Mouse (Mus musculus): Measurements from ENCODE around the gene Mlec. TPM values are rescaled to one million over a fixed set of nuclear protein-coding genes. Genes with fewer than 3 reads are reported as not detected.
"Not testable (repeated sequence)": the region's sequence is repeated elsewhere in the genome, so short reads cannot be mapped to it uniquely, and the experiment has no call there.

Mlec gene
- polyA plus RNA-seq, 1 experiment from 2014 or later = 68.9 TPM

- Histone ChIP-seq H3K4me2 (no peak overlapping the region), H3K9ac (ENCODE audit: low read depth, low read length) (no peak overlapping the region), H3K27me3 (ENCODE audit: control insufficient read depth, insufficient read depth, low read length) (no peaks in the 10 kb centered on the region), H3K27ac (ENCODE audit: low read depth, low read length) (peak overlapping the region; percentile 59; the same call in 1 of the 2 replicates), H3K4me1 (ENCODE audit: control insufficient read depth, insufficient read depth, low read length) (peaks cover 8% of the 10 kb centered on the region; the same call in 1 of the 2 replicates), H3K36me3 (ENCODE audit: control insufficient read depth, insufficient read depth, low read length) (no peaks in the 10 kb centered on the region), H3K9me3 (replicated peaks; ENCODE audit: control insufficient read depth, low read length) (no peaks in the 10 kb centered on the region), H3K4me3 (ENCODE audit: low read depth, low read length) (no peak overlapping the region)
- no peak for ATAC-seq (replicated peaks; ENCODE audit: insufficient number of reproducible peaks, low FRiP score, low TSS enrichment)
- WGBS (ENCODE audit: insufficient replicate concordance) = 80% methylated on average over 7 of the region's 7 CpGs
These were observed 8.8 kb upstream of the Mlec start for GRCm38 (mm10) chr5:115166815-115167194.

GRCm38 (mm10) chr5:115165895-115166814 is 8.2 kb upstream of the Mlec start:
- Histone ChIP-seq H3K4me1 (ENCODE audit: control insufficient read depth, insufficient read depth, low read length) (peaks cover 12% of the 10 kb centered on the region; the same call in 1 of the 2 replicates), H3K27ac (ENCODE audit: low read depth, low read length) (peak overlapping the region; percentile 59; the same call in 1 of the 2 replicates), H3K9me3 (replicated peaks; ENCODE audit: control insufficient read depth, low read length) (no peaks in the 10 kb centered on the region), H3K9ac (ENCODE audit: low read depth, low read length) (no peak overlapping the region; the same call in 1 of the 2 replicates), H3K36me3 (ENCODE audit: control insufficient read depth, insufficient read depth, low read length) (no peaks in the 10 kb centered on the region), H3K4me3 (ENCODE audit: low read depth, low read length) (no peak overlapping the region), H3K4me2 (no peak overlapping the region), H3K27me3 (ENCODE audit: control insufficient read depth, insufficient read depth, low read length) (no peaks in the 10 kb centered on the region)
- WGBS (ENCODE audit: insufficient replicate concordance) = 52% methylated on average over 11 of the region's 11 CpGs
- ATAC-seq (replicated peaks; ENCODE audit: insufficient number of reproducible peaks, low FRiP score, low TSS enrichment) = no peak

GRCm38 (mm10) chr5:115165351-115165750 is 7.4 kb upstream of the Mlec start:
- peaks cover 14% of the 10 kb centered on the region; the same call in 1 of the 2 replicates for H3K4me1 ChIP-seq (ENCODE audit: control insufficient read depth, insufficient read depth, low read length)
- H3K9ac ChIP-seq (ENCODE audit: low read depth, low read length) = no peak overlapping the region
- H3K27me3 ChIP-seq (ENCODE audit: control insufficient read depth, insufficient read depth, low read length) = no peaks in the 10 kb centered on the region
- no peaks in the 10 kb centered on the region for H3K36me3 ChIP-seq (ENCODE audit: control insufficient read depth, insufficient read depth, low read length)
- ATAC-seq (replicated peaks; ENCODE audit: insufficient number of reproducible peaks, low FRiP score, low TSS enrichment) = no peak
- H3K4me3 ChIP-seq (ENCODE audit: low read depth, low read length) = no peak overlapping the region
- no peak overlapping the region for H3K4me2 ChIP-seq
- H3K9me3 ChIP-seq (replicated peaks; ENCODE audit: control insufficient read depth, low read length) = no peaks in the 10 kb centered on the region
- WGBS (ENCODE audit: insufficient replicate concordance) = 53% methylated on average over 9 of the region's 9 CpGs
- no peak overlapping the region for H3K27ac ChIP-seq (ENCODE audit: low read depth, low read length)

- H3K4me3 ChIP-seq (ENCODE audit: low read depth, low read length); ATAC-seq (replicated peaks; ENCODE audit: insufficient number of reproducible peaks, low FRiP score, low TSS enrichment); H3K27me3 ChIP-seq (ENCODE audit: control insufficient read depth, insufficient read depth, low read length); H3K9me3 ChIP-seq (replicated peaks; ENCODE audit: control insufficient read depth, low read length); H3K27ac ChIP-seq (ENCODE audit: low read depth, low read length); H3K9ac ChIP-seq (ENCODE audit: low read depth, low read length); H3K4me2 ChIP-seq; H3K36me3 ChIP-seq (ENCODE audit: control insufficient read depth, insufficient read depth, low read length): not testable (repeated sequence)
- WGBS (ENCODE audit: insufficient replicate concordance) = 74% methylated on average over 4 of the region's 4 CpGs
- peaks cover 14% of the 10 kb centered on the region; the same call in 1 of the 2 replicates for H3K4me1 ChIP-seq (ENCODE audit: control insufficient read depth, insufficient read depth, low read length)
These were observed 6.5 kb upstream of the Mlec start for GRCm38 (mm10) chr5:115164446-115164845.

- no peaks in the 10 kb centered on the region for H3K36me3 ChIP-seq (ENCODE audit: control insufficient read depth, insufficient read depth, low read length)
- ATAC-seq (replicated peaks; ENCODE audit: insufficient number of reproducible peaks, low FRiP score, low TSS enrichment) = no peak
- WGBS (ENCODE audit: insufficient replicate concordance) = 38% methylated on average over 8 of the region's 8 CpGs
- H3K9me3 ChIP-seq (replicated peaks; ENCODE audit: control insufficient read depth, low read length) = no peaks in the 10 kb centered on the region
- peak overlapping the region; percentile 32; the same call in 1 of the 2 replicates for H3K4me2 ChIP-seq
- H3K4me3 ChIP-seq (ENCODE audit: low read depth, low read length) = no peak overlapping the region
- no peak overlapping the region for H3K27ac ChIP-seq (ENCODE audit: low read depth, low read length)
- H3K4me1 ChIP-seq (ENCODE audit: control insufficient read depth, insufficient read depth, low read length) = peaks cover 12% of the 10 kb centered on the region; the same call in 1 of the 2 replicates
- no peaks in the 10 kb centered on the region for H3K27me3 ChIP-seq (ENCODE audit: control insufficient read depth, insufficient read depth, low read length)
- no peak overlapping the region for H3K9ac ChIP-seq (ENCODE audit: low read depth, low read length)
These were observed 5.6 kb upstream of the Mlec start for GRCm38 (mm10) chr5:115163563-115163962.

GRCm38 (mm10) chr5:115161940-115162279 is 3.9 kb upstream of the Mlec start:
- not testable (repeated sequence) for H3K9me3 ChIP-seq (replicated peaks; ENCODE audit: control insufficient read depth, low read length); H3K27ac ChIP-seq (ENCODE audit: low read depth, low read length); H3K4me2 ChIP-seq; H3K9ac ChIP-seq (ENCODE audit: low read depth, low read length); H3K27me3 ChIP-seq (ENCODE audit: control insufficient read depth, insufficient read depth, low read length); H3K4me3 ChIP-seq (ENCODE audit: low read depth, low read length); ATAC-seq (replicated peaks; ENCODE audit: insufficient number of reproducible peaks, low FRiP score, low TSS enrichment); H3K36me3 ChIP-seq (ENCODE audit: control insufficient read depth, insufficient read depth, low read length)
- peaks cover 12% of the 10 kb centered on the region; the same call in 1 of the 2 replicates for H3K4me1 ChIP-seq (ENCODE audit: control insufficient read depth, insufficient read depth, low read length)
- no CpG with 5 or more reads among the region's 1 CpGs for WGBS (ENCODE audit: insufficient replicate concordance)

GRCm38 (mm10) chr5:115161064-115161939 is 3.3 kb upstream of the Mlec start:
- H3K27me3 ChIP-seq (ENCODE audit: control insufficient read depth, insufficient read depth, low read length) = no peaks in the 10 kb centered on the region
- 37% methylated on average over 13 of the region's 13 CpGs for WGBS (ENCODE audit: insufficient replicate concordance)
- H3K36me3 ChIP-seq (ENCODE audit: control insufficient read depth, insufficient read depth, low read length) = no peaks in the 10 kb centered on the region
- H3K4me1 ChIP-seq (ENCODE audit: control insufficient read depth, insufficient read depth, low read length) = peaks cover 13% of the 10 kb centered on the region; the same call in 1 of the 2 replicates
- no peak overlapping the region for H3K4me3 ChIP-seq (ENCODE audit: low read depth, low read length)
- H3K4me2 ChIP-seq = no peak overlapping the region
- H3K9ac ChIP-seq (ENCODE audit: low read depth, low read length) = 0 out of 2 replicates have a peak overlapping the region, but pooled peaks have one; percentile 22
- no peaks in the 10 kb centered on the region for H3K9me3 ChIP-seq (replicated peaks; ENCODE audit: control insufficient read depth, low read length)
- H3K27ac ChIP-seq (ENCODE audit: low read depth, low read length) = no peak overlapping the region
- ATAC-seq (replicated peaks; ENCODE audit: insufficient number of reproducible peaks, low FRiP score, low TSS enrichment) = no peak

GRCm38 (mm10) chr5:115160655-115161054 is 2.7 kb upstream of the Mlec start:
- H3K9ac ChIP-seq (ENCODE audit: low read depth, low read length) = no peak overlapping the region
- no peaks in the 10 kb centered on the region for H3K9me3 ChIP-seq (replicated peaks; ENCODE audit: control insufficient read depth, low read length)
- WGBS (ENCODE audit: insufficient replicate concordance) = 77% methylated on average over 6 of the region's 6 CpGs
- H3K27ac ChIP-seq (ENCODE audit: low read depth, low read length) = no peak overlapping the region
- H3K36me3 ChIP-seq (ENCODE audit: control insufficient read depth, insufficient read depth, low read length) = no peaks in the 10 kb centered on the region
- no peak overlapping the region for H3K4me2 ChIP-seq
- ATAC-seq (replicated peaks; ENCODE audit: insufficient number of reproducible peaks, low FRiP score, low TSS enrichment) = no peak
- H3K4me3 ChIP-seq (ENCODE audit: low read depth, low read length) = no peak overlapping the region
- H3K4me1 ChIP-seq (ENCODE audit: control insufficient read depth, insufficient read depth, low read length) = peaks cover 19% of the 10 kb centered on the region
- no peaks in the 10 kb centered on the region for H3K27me3 ChIP-seq (ENCODE audit: control insufficient read depth, insufficient read depth, low read length)

Measured in heart, embryonic 11.5 days (tissue).